Mouse (Mus musculus) gastrocnemius, postnatal 4 days (tissue): ENCODE measurements around the gene Tchp. TPM values are rescaled to one million over a fixed set of nuclear protein-coding genes. Genes with fewer than 3 reads are reported as not detected.
A peak's percentile ranks its signal among the peaks of the same experiment; 100 is the strongest.

Experiments used
- DNase-seq, 2 experiments: peaks; one replicate each; pipeline ENCODE4 v3.0.0; 2021 to 2022; ENCODE audit warnings: low spot score in 2 of 2, mixed read lengths in 2 of 2
- long read RNA-seq, 2 experiments: library from polyadenylated mRNA; stranded (forward); transcript quantifications; one replicate each; pipeline ENCODE4 v2.0.0; 2021
- total RNA-seq, 2 experiments: library from RNA; stranded (reverse); gene quantifications; 2 replicates each; pipeline ENCODE4 v1.2.3; 2021

Tchp gene
- 1 to 10 TPM; 6.3 to 6.9 TPM for total RNA-seq
- long read RNA-seq, experiment 1, partial matches to known transcripts: 2 of 9 reads
- long read RNA-seq, experiment 1, other reads (novel, unspliced or antisense): 3 of 9 reads
- long read RNA-seq, experiment 2, transcript Tchp-201 (13 exons, 2,882 nt): major isoform, 8 of 13 reads
- long read RNA-seq, experiment 2, partial matches to known transcripts: 1 of 13 reads
- long read RNA-seq, experiment 2, other reads (novel, unspliced or antisense): 3 of 13 reads

DNA sequence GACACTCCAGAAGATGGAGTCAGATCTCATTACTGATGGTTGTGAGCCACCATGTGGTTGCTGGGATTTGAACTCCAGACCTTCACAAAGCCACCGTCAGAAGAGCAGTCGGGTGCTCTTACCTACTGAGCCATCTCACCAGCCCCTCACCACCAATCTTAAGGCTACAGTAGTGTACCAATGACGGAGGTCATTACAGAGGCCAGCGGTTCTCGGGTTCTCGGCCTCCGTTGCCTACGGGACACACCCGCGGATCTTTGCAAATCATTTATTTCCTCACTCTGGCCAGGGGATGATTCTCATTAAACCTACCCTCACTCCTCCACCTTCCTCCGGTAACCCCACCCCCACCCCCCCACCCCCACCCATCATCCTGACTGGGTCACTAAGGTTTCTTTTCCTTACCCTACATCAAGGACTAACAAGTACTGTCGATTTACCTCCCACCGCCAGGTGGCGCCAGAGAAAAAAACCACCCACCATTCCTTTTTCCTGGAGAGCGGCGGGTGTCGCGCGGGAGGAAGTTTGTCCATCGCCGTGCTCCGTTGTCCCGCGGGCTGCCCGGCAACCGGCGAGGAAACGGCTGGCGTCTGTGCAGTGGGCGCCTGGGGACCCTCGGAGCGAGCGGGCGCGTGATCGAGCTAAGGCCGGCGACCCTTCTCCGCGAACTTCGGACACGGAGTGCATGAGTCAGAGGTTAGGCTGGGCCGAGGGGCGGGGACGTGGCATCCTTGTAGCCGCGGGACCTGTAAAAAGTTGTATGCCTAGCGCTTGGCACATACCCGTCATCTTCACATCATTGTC is at the start of gene Tchp:
Tchp (plus strand) TSS at position 496 of the 804 bp plus-strand sequence.
- DNase-seq: peak; percentile 90 to 96

DNA sequence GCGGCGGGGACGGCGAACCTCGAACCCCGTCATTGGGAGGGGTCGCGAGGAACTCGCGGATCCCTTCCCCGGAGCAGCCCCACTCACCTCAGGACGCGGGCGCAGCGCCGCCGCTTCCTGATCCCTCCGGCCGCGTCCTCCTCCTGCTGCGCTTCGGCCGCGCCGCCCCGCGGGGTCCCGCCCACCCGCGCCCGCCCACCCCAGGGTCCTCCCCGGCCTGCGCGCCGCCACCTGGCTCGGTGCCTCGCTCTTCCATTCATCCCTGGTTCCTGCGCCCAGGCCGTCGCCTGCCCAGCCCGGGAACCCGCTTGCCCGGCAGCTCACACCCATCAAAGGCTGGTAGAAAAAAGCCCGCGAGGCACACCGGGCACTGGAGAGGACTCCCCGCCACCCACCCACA is 49.3 kb upstream of the Tchp start, which contains the start of gene Trpv4:
Trpv4 (minus strand) TSS at position 167 of the 400 bp plus-strand sequence.
- no peak for DNase-seq

DNA sequence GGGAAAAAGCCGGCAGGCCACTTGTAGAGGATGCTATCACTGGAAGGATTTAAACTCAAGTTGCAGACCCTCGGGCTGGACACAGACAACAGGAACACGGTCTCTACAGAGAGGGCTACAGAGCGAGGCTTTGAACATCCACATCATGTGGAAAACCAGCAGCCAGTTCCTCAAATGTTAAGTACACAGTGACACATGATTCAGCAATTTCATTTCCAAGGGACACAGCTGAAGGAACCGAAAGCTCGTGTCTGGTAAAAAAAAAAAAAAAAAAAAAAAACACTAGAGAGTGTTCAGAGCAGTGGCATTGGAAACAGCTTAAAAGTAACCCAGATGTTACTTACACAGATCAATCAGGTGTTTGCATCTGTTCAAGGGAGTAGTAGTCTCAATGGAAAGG is 46.5 kb upstream of the Tchp start:
- DNase-seq: no peak

DNA sequence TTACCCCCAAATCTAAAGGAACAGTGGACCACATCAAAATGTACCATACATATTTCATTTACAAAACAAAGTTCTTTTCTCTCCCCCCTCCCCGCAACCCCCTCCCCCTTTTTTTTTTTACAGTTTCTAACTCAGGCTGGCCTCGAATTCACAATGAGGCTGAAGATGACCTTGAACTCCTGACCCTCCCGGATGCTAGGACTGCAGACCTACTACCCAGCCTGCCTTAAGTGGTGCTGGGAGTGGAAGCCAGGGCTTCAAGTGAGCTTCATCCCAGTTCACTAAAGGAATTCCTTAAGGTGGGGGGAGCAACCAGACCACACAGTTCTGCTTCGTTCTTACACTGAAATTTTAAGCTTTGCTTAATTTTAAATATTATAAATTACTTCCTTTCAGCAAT is 43.4 kb upstream of the Tchp start:
- no peak for DNase-seq

DNA sequence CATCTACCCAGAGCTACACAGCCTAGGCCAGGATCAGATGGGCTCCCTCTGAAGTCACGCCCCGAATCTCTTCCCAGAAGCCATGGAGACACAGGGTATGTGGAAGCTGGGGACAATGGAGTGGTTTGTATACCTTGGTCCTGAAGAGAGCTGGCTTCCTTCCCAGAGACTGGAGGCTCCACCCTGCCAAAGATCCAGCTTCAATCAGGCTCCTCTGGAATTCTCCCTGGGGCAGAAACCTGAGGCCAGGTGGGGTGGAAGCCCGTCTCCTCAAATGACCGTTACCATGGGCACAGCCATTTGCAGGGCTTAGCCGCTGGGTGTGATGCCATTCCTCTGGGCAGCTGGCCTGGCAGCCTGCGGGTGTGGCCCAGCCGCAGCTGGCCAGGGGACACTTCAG is 42.8 kb upstream of the Tchp start:
- DNase-seq: no peak

DNA sequence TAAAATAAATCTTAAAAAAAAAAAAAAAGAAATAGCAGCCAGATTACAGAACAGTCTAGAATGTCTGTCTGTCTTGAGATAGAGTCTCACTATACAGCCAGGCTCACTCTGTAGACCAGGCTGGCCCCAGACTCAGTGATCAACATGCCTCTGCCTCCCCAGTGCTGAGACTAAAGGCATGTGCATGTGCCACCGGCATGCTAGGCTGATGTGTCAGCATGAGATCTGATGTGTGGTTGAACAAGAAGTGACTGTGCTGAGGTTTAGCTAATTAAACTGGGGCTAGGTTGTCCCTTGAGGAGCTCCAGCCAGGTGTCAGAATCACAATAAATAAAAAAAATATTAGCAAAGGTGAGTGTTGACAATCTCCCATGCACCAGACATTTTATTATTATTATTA is 40.9 kb upstream of the Tchp start:
- no peak for DNase-seq

DNA sequence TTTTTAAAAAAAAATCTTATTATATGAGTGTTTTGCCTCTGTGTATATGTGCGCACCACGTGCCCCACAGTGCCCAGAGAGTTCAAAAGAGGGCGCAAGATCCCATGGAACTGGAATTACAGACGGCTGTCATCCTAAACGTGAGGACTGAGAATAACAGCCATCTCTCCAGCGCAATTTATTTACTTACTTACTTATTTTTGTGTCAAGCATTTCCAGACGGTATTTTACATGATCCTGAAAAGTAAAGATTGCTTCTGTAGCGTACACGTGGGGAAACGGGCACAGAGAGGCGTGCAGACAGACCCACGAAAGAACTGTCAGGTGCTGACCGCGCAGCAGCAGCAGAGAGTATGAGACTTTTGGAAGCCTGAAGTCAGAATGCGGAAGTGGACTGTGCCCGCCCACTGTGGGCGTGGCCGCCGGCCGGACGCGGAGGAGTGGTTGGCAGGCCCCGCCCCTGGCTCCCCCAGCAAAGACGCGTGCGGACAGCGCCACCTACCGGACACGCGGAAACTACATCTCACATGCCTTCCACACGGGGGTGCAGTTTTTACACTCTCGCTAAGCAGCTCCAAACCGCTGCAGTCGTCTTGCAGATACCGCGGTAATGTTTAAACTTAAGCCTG is 40.2 kb upstream of the Tchp start:
- peak; percentile 98 to 99 for DNase-seq

DNA sequence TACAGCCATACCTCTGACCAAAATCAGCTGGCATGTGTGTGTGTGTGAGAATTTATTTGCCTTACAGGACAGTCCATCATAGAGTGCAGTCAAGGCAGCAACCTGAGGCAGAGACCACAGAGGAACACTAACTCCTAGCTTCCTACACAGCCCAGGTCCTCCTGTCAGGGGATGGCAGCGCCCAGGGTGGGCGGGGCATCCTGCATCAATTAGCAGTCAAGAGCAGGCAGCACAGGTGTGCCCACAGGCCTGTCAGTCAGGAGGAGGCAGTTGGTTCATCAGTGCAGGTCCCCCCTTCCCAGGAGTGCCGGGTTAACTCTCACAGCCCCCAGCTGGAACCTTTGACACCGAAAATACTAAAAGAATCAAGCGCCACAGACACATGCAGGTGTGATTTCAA is 38.5 kb upstream of the Tchp start:
- DNase-seq: no peak

DNA sequence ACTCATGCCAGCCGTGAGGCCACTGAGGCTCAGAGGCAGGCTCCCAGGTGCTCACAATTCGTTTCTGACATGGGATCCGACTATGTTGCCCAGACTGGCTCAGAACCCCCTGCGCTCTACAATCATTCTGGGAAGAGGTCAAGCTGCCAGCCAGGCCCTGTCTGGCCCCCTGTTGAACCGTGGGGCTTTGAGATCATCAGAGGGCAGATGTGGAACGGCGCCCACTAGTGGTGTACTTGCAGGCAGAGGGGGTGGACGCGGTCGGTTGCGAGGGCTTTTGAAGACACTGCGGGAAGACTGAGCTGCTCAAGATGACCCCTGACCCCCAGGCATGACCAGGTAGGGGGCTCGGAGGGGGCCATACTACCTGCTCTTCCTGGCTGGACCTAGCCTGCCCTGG is 34.4 kb upstream of the Tchp start:
- no peak for DNase-seq

DNA sequence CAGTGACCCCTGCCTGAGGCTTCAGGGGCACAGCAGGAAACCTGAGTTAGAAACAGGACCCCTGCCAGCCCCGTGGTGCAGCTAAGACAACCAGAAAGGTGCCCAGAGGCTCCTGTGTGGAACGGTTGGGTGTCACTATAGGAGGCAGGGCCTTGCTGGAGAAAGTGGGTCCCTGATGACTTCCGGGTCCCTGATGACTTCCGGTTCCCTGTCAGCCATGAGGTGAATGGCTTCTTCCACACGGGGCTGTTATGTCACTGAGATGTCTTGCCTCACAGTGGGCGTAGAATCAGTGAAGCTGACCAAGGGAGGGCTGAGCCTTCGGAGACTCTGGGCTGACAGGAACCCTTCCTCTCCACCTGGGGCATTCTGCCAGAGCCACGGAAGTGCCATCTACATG is 33.0 kb upstream of the Tchp start:
- no peak for DNase-seq

DNA sequence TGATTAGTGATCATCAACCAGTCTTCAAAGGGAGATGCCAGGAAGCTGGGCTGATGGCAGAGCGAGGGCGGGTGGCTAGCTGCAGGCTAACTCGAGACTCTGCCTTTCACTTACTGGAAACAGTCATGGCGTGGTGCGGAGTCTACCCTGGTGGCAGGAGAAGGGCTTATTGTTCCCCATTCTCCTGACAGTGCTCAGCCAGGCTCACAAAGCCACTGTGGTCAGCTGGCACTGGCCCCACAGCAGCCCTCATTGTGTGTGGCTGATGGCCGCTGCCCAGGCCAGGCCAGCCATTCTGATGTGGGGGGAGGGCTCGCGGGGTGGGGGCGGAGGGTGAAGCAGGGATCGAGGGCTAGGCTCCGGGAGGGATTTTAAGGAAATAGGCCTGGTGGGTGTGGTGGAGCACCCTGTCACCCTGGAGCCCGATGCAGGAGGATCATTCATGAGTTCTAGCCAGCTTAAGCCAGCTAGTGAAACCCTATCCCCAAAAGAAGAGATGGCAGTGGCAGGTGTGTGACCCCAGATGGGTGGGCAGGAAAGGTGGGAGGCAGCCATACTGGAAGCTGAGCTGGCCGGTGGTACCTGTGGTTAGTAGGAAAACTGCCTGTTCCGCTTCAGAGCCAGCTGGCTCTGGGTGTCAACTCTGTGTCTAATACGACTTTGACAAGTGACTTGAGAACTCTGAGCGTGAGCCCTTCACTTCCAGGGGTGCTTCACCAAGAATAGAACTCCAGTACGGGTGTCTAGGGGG is 27.5 kb upstream of the Tchp start:
- DNase-seq: no peak

DNA sequence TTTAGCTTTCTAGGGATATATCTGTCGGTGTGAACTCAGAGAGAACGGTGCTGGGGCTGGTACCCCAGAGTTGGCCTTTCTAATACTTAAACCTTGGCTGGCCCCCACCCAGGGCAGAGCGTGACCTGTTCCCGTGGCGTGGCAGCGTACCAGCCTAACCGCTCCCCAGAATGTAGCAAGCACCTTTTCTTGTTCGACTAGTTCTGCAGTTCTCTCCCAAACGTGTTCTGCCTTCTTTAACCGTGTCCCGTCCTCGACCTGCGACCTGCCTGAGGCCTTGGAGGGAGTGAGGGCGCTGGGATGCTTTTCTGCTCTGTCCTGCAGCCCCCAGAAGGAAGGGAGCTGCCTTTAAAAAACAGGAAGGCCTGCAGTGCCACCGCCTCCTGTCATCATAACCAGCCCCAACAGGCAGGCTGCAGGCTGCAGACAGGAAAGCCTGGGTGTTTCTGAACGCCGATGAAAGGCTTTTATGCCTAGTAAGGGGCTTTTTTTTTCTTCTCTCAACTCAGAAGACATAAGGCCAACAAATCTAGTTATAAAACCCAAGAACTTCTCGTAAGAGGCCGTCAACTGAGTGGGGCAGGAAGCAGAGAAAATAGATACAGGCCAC is 26.8 kb upstream of the Tchp start:
- DNase-seq: no peak

DNA sequence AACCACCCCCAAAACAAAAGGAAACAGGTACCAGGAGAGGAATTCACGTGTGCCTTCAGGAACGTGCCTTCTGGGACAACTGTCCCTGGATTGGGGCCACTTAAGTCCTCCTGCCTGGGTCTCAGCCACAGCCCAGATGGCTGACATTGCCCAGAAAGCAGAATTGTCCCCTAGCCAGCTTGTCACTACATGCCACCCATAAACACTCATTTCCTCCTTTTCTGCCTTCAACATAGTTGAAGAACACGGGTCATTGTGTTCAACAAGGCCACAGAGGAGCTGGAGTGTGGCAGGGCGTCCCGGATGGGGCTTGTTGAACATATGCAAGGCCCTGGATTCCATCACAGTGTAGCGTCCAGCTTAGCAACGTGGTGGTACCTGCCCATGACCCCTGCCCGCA is 25.8 kb upstream of the Tchp start:
- DNase-seq: no peak

DNA sequence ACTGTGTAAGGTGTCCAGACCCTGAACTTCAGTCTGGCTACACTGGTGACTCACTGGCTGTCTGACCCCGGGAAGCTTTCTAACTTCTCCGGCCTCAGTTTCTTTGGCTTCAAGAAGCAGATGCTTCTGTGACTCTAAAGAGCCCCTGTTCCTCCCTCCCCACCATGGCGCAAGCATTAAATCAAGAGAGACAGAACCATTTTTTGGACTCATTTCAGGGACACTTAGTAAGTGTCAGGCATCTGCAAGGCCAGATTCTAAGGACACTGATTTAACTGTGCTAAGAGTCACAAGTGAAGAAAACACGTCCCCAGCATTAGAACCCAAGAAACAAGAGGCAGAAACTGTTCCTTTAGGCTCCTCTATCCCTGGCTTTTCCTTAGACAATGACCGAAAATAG is 21.6 kb upstream of the Tchp start:
- no peak for DNase-seq

DNA sequence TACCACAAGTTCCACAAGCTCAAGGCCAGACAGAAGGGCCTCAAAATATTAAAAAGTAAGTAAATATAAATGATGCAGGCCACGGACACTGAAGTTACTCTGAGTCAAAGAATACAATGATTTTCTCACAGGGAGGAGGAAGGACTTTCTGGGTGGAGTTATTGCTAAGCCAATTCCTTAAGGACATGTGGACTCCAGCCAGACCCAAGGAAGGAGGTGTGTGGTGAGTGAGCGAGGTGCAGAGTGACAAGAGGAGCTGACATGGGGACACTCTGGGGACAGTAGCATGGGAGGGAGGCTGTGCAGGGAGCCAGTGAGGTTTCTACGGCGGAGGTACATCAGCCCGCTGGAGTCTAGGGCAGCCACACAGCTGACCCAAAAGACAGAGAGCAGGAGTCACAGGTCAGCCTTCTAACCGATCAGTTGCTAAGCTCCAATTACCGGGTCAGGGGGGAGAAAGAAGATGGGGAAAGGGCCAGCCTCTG is 20.8 kb upstream of the Tchp start:
- DNase-seq: no peak

DNA sequence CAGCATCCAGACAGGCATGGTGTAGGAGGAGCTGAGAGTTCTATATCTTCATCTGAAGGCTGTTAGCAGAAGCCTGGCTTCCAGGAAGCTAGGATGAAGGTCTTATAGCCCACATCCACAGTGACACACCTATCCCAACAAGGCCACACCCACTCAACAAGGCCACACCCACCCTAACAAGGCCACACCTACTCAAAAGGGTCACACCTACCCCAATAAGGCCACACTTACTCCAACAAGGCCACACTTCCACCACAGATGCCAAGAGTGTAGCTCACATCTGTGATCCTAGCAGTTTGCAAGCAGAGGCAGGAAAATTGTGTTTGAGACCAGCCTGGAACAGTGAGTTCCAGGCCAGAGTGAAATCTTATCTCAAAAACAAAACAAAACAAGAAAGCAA is 19.7 kb upstream of the Tchp start:
- DNase-seq: no peak

DNA sequence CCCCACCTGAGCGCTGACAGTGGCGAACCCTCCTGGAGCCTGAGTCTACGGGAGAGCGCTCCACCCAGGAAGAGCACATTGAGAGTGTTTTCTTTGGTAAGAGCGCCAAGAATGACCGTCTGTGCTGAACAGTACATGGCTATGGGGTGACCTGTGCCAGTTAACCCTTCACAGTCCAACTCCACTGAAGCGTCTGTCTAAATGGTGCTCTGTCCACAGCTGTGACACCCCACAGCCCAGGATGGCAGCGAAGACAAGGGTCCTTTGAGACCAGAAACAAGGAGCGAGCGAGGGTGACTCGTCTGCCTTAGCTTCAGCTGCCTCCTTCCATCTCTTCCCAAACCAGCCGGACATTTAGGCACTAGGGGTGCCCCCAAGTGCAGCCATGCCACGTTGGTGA is 18.9 kb upstream of the Tchp start:
- DNase-seq: no peak

DNA sequence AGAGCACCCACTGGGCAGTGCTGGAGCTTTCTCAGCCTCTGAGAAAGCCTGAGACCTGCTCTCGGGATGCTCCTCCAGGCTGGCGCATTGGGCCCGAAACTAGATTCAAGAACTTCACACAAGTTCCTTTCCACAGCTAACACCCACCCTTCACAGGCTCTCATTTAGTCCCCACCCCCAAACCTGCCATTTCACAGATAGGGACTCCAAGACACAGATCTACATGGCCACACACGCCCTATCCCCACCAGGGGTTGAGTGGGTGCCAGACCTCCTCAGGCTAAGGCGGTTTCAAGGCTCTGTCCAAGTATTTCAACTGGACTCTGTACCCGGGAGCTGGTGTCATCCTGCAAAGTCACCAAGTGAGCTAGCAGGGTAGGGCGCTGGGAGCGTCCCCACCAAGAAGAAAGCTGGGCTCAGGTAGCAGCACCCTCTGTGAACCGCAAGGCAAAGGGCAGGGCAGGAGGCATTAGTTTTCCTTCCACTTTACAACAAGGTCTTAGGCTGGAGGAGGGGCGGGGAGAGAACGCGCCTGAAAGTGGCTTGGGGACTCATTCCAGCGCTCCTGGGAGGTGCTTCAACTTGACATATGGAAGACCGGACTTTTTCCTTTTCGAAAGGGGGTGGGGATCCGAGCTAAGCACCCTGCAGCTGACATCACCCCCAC is 17.7 kb upstream of the Tchp start:
- no peak for DNase-seq

DNA sequence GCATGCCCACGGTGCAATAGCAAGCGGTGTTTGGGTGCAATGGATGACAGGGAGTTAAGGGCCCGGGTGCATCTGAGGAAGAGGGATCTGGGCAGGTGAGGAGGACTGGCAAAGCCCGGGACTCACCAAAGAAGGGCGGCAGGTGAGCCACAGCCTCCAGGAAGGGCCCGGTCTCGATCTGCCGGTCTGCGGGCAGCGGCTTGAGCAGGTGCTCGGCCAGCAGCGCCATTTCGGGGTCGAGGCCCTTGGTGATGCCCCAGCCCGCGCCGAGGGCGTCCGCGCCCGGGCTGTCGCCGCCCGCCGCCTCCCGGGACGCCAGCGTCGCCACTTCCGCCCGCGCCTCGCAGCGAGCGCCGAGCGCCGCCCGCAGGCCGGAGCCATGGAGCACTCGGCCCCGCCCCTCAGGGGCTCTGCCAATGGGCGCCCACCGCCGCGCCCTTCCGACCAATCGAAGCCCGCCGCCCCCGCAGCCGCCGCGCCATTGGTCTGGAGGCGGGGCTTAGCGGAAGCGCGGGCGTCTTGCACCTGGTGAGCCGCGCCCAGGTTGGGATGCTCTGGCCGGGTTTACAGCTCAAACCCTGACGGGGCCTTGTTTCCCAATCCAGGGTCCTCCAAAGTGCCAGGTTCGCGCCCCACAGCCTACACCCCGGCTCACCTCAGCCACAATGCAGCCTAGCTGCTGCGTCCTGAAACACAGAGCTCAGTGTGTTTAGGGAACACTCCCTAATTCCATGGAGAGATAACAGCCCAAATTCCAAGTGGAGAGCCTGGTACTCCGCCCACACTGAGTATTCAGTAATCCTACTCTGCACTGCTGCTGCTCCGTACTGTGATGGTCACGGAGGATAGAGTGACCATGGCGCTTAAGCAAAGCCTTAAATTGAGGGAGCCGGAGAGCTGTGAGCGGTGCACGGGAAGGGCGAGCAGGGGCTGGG is 16.7 kb upstream of the Tchp start, which contains the start of gene Gltp:
Gltp (minus strand) TSS at position 352 of the 935 bp plus-strand sequence.
- peak; percentile 90 to 93 for DNase-seq
